Mouse (Mus musculus): ENCODE measurements at regions not wholly inside any gene's neighbourhood (a gene's known extent, or its start where the extent isn't known, plus 50 kb on each side); places are given as distances from the start of the nearest gene placed in this dataset.

- Histone ChIP-seq H3K27me3 (no peaks in the 10 kb centered on the region), H3K9me3 (no peaks in the 10 kb centered on the region), H3K27ac (replicated peaks) (0 out of 2 replicates have a peak overlapping the region, but pooled peaks have one; percentile 4), H3K4me3 (no peak overlapping the region), H3K36me3 (no peaks in the 10 kb centered on the region), H3K4me1 (no peaks in the 10 kb centered on the region), H3K9ac (replicated peaks) (no peak overlapping the region), H3K4me2 (replicated peaks) (no peak overlapping the region)
- ATAC-seq (ENCODE audit: low FRiP score, low read depth) = no peak
- WGBS = 80% methylated on average over 4 of the region's 4 CpGs
These were observed 199.2 kb upstream of the Nxpe4 start for GRCm38 (mm10) chr9:47962589-47962988.

- no peak overlapping the region for H3K4me2 ChIP-seq (replicated peaks)
- peaks cover 3% of the 10 kb centered on the region; the same call in 1 of the 2 replicates for H3K4me1 ChIP-seq
- no peak for ATAC-seq (ENCODE audit: low FRiP score, low read depth)
- H3K36me3 ChIP-seq = no peaks in the 10 kb centered on the region
- H3K27ac ChIP-seq (replicated peaks) = no peak overlapping the region
- no peaks in the 10 kb centered on the region for H3K9me3 ChIP-seq
- H3K4me3 ChIP-seq = no peak overlapping the region
- 63% methylated on average over 12 of the region's 12 CpGs for WGBS
- no peaks in the 10 kb centered on the region for H3K27me3 ChIP-seq
- no peak overlapping the region for H3K9ac ChIP-seq (replicated peaks)
These were observed 188.7 kb upstream of the Nxpe4 start for GRCm38 (mm10) chr9:47973130-47973529.

- no peaks in the 10 kb centered on the region for H3K9me3 ChIP-seq
- 56% methylated on average over 11 of the region's 11 CpGs for WGBS
- no peak overlapping the region for H3K4me2 ChIP-seq (replicated peaks)
- no peak overlapping the region for H3K4me3 ChIP-seq
- H3K36me3 ChIP-seq = no peaks in the 10 kb centered on the region
- H3K27me3 ChIP-seq = peaks cover 5% of the 10 kb centered on the region
- peak; percentile 75 for ATAC-seq (ENCODE audit: low FRiP score, low read depth)
- no peak overlapping the region for H3K9ac ChIP-seq (replicated peaks)
- no peak overlapping the region for H3K27ac ChIP-seq (replicated peaks)
- H3K4me1 ChIP-seq = peaks cover 16% of the 10 kb centered on the region
These were observed 176.3 kb upstream of the Nxpe4 start for GRCm38 (mm10) chr9:47985356-47986111.

- Histone ChIP-seq H3K27me3 (peaks cover 5% of the 10 kb centered on the region), H3K27ac (replicated peaks) (no peak overlapping the region), H3K9ac (replicated peaks) (no peak overlapping the region), H3K9me3 (no peaks in the 10 kb centered on the region), H3K4me1 (peaks cover 16% of the 10 kb centered on the region), H3K36me3 (no peaks in the 10 kb centered on the region), H3K4me3 (no peak overlapping the region), H3K4me2 (replicated peaks) (no peak overlapping the region)
- 95% methylated on average over 4 of the region's 4 CpGs for WGBS
- ATAC-seq (ENCODE audit: low FRiP score, low read depth) = no peak
These were observed 174.6 kb upstream of the Nxpe4 start for GRCm38 (mm10) chr9:47987266-47987665.

- no peak overlapping the region for H3K4me2 ChIP-seq (replicated peaks)
- no peak overlapping the region for H3K27ac ChIP-seq (replicated peaks)
- WGBS = 79% methylated on average over 4 of the region's 4 CpGs
- no peaks in the 10 kb centered on the region for H3K27me3 ChIP-seq
- no peak overlapping the region for H3K4me3 ChIP-seq
- no peaks in the 10 kb centered on the region for H3K4me1 ChIP-seq
- no peaks in the 10 kb centered on the region for H3K36me3 ChIP-seq
- no peak overlapping the region for H3K9ac ChIP-seq (replicated peaks)
- no peak for ATAC-seq (ENCODE audit: low FRiP score, low read depth)
- no peaks in the 10 kb centered on the region for H3K9me3 ChIP-seq
These were observed 167.2 kb upstream of the Nxpe4 start for GRCm38 (mm10) chr9:47994671-47995070.

- H3K9ac ChIP-seq (replicated peaks) = no peak overlapping the region
- no peak for ATAC-seq (ENCODE audit: low FRiP score, low read depth)
- H3K9me3 ChIP-seq = no peaks in the 10 kb centered on the region
- 0 out of 2 replicates have a peak, but pooled peaks cover 5% of the 10 kb centered on the region for H3K27me3 ChIP-seq
- 88% methylated on average over 12 of the region's 12 CpGs for WGBS
- no peak overlapping the region for H3K4me3 ChIP-seq
- H3K4me1 ChIP-seq = no peaks in the 10 kb centered on the region
- no peak overlapping the region for H3K27ac ChIP-seq (replicated peaks)
- H3K36me3 ChIP-seq = no peaks in the 10 kb centered on the region
- no peak overlapping the region for H3K4me2 ChIP-seq (replicated peaks)
These were observed 162.2 kb upstream of the Nxpe4 start for GRCm38 (mm10) chr9:47999632-48000031.

- Histone ChIP-seq H3K4me3 (no peak overlapping the region), H3K27me3 (no peaks in the 10 kb centered on the region), H3K9ac (replicated peaks) (no peak overlapping the region), H3K9me3 (no peaks in the 10 kb centered on the region), H3K4me2 (replicated peaks) (no peak overlapping the region), H3K27ac (replicated peaks) (no peak overlapping the region), H3K4me1 (no peaks in the 10 kb centered on the region), H3K36me3 (no peaks in the 10 kb centered on the region)
- 92% methylated on average over 3 of the region's 3 CpGs for WGBS
- ATAC-seq (ENCODE audit: low FRiP score, low read depth) = no peak
These were observed 132.8 kb upstream of the Nxpe4 start for GRCm38 (mm10) chr9:48029021-48029420.

GRCm38 (mm10) chr9:48030839-48031238, 131.0 kb upstream of the Nxpe4 start:
- no peak overlapping the region for H3K27ac ChIP-seq (replicated peaks)
- WGBS = 89% methylated on average over 3 of the region's 3 CpGs

GRCm38 (mm10) chr9:48035959-48036358, 125.9 kb upstream of the Nxpe4 start:
- H3K27me3 ChIP-seq = no peaks in the 10 kb centered on the region
- no peak for ATAC-seq (ENCODE audit: low FRiP score, low read depth)
- H3K4me2 ChIP-seq (replicated peaks) = no peak overlapping the region
- no peak overlapping the region for H3K9ac ChIP-seq (replicated peaks)
- no peak overlapping the region for H3K27ac ChIP-seq (replicated peaks)
- no peaks in the 10 kb centered on the region for H3K36me3 ChIP-seq
- no peak overlapping the region for H3K4me3 ChIP-seq
- H3K4me1 ChIP-seq = no peaks in the 10 kb centered on the region
- H3K9me3 ChIP-seq = no peaks in the 10 kb centered on the region

More at GRCm38 (mm10) chr9:48030839-48031238, 131.0 kb upstream of the Nxpe4 start:
- H3K9me3 ChIP-seq = no peaks in the 10 kb centered on the region
- no peak overlapping the region for H3K4me3 ChIP-seq
- H3K4me2 ChIP-seq (replicated peaks) = no peak overlapping the region
- ATAC-seq (ENCODE audit: low FRiP score, low read depth) = no peak
- no peaks in the 10 kb centered on the region for H3K27me3 ChIP-seq
- H3K4me1 ChIP-seq = no peaks in the 10 kb centered on the region
- no peaks in the 10 kb centered on the region for H3K36me3 ChIP-seq
- no peak overlapping the region for H3K9ac ChIP-seq (replicated peaks)

GRCm38 (mm10) chr9:48044826-48045225, 117.0 kb upstream of the Nxpe4 start:
- no peak overlapping the region for H3K4me3 ChIP-seq
- no peaks in the 10 kb centered on the region for H3K36me3 ChIP-seq
- H3K27ac ChIP-seq (replicated peaks) = no peak overlapping the region
- no peaks in the 10 kb centered on the region for H3K27me3 ChIP-seq
- no peak for ATAC-seq (ENCODE audit: low FRiP score, low read depth)
- H3K4me1 ChIP-seq = no peaks in the 10 kb centered on the region
- no peak overlapping the region for H3K4me2 ChIP-seq (replicated peaks)
- H3K9me3 ChIP-seq = no peaks in the 10 kb centered on the region
- no peak overlapping the region for H3K9ac ChIP-seq (replicated peaks)

GRCm38 (mm10) chr9:48047846-48048245, 114.0 kb upstream of the Nxpe4 start:
- WGBS = 60% methylated on average over 4 of the region's 4 CpGs

GRCm38 (mm10) chr9:48053580-48053979, 108.2 kb upstream of the Nxpe4 start:
- Histone ChIP-seq H3K9ac (replicated peaks) (no peak overlapping the region), H3K36me3 (no peaks in the 10 kb centered on the region), H3K9me3 (no peaks in the 10 kb centered on the region), H3K4me1 (no peaks in the 10 kb centered on the region), H3K27me3 (peaks cover 3% of the 10 kb centered on the region; the same call in 1 of the 2 replicates), H3K4me3 (no peak overlapping the region), H3K27ac (replicated peaks) (no peak overlapping the region), H3K4me2 (replicated peaks) (no peak overlapping the region)
- 77% methylated on average over 4 of the region's 4 CpGs for WGBS
- no peak for ATAC-seq (ENCODE audit: low FRiP score, low read depth)

More at GRCm38 (mm10) chr9:48047846-48048245, 114.0 kb upstream of the Nxpe4 start:
- no peak overlapping the region for H3K27ac ChIP-seq (replicated peaks)
- H3K9me3 ChIP-seq = no peaks in the 10 kb centered on the region
- H3K4me2 ChIP-seq (replicated peaks) = no peak overlapping the region
- H3K4me1 ChIP-seq = no peaks in the 10 kb centered on the region
- no peaks in the 10 kb centered on the region for H3K36me3 ChIP-seq
- no peak overlapping the region for H3K4me3 ChIP-seq
- no peak for ATAC-seq (ENCODE audit: low FRiP score, low read depth)
- no peaks in the 10 kb centered on the region for H3K27me3 ChIP-seq
- no peak overlapping the region for H3K9ac ChIP-seq (replicated peaks)

GRCm38 (mm10) chr9:48055246-48055645, 106.6 kb upstream of the Nxpe4 start:
- no peaks in the 10 kb centered on the region for H3K9me3 ChIP-seq
- no peak overlapping the region for H3K4me2 ChIP-seq (replicated peaks)
- H3K4me1 ChIP-seq = 0 out of 2 replicates have a peak, but pooled peaks cover 4% of the 10 kb centered on the region
- H3K36me3 ChIP-seq = no peaks in the 10 kb centered on the region
- peaks cover 3% of the 10 kb centered on the region; the same call in 1 of the 2 replicates for H3K27me3 ChIP-seq
- 77% methylated on average over 10 of the region's 10 CpGs for WGBS
- H3K9ac ChIP-seq (replicated peaks) = no peak overlapping the region
- no peak overlapping the region for H3K27ac ChIP-seq (replicated peaks)
- no peak for ATAC-seq (ENCODE audit: low FRiP score, low read depth)
- no peak overlapping the region for H3K4me3 ChIP-seq
